Mouse (Mus musculus) testis, postnatal 10 days (tissue): Measurements from ENCODE around the gene Kcns1.
"Not testable (repeated sequence)": the region's sequence is repeated elsewhere in the genome, so short reads cannot be mapped to it uniquely, and the experiment has no call there.

Experiments
- DNase-seq: peaks from one replicate; pipeline ENCODE4 v3.0.0; 2021; ENCODE audit warnings: low spot score

Kcns1 gene

GRCm38 (mm10) chr2:164170902-164171301, at the start of gene Kcns1:
Kcns1 (minus strand) TSS chr2:164171113.
- peak; percentile 50 for DNase-seq

- no peak for DNase-seq
These were observed 48.4 kb upstream of the Kcns1 start for GRCm38 (mm10) chr2:164219295-164219694.

- no peak for DNase-seq
These were observed 41.8 kb upstream of the Kcns1 start for GRCm38 (mm10) chr2:164212711-164213110.

GRCm38 (mm10) chr2:164210892-164211291, 40.0 kb upstream of the Kcns1 start:
- DNase-seq = no peak

- DNase-seq = no peak
These were observed 35.8 kb upstream of the Kcns1 start for GRCm38 (mm10) chr2:164206676-164207075.

GRCm38 (mm10) chr2:164206011-164206410, 35.1 kb upstream of the Kcns1 start:
- not testable (repeated sequence) for DNase-seq

GRCm38 (mm10) chr2:164199626-164200327, 28.9 kb upstream of the Kcns1 start, which contains the start of gene Wfdc15a:
Wfdc15a (minus strand) TSS chr2:164200130.
- no peak for DNase-seq

- DNase-seq = no peak
These were observed 25.7 kb upstream of the Kcns1 start for GRCm38 (mm10) chr2:164196700-164196990.

- DNase-seq = no peak
These were observed 25.2 kb upstream of the Kcns1 start for GRCm38 (mm10) chr2:164195971-164196699.

- no peak for DNase-seq
These were observed 24.2 kb upstream of the Kcns1 start for GRCm38 (mm10) chr2:164194959-164195630.

- no peak for DNase-seq
These were observed 21.4 kb upstream of the Kcns1 start for GRCm38 (mm10) chr2:164192279-164192678.

GRCm38 (mm10) chr2:164190576-164190975, 19.7 kb upstream of the Kcns1 start, which contains the start of gene Wfdc12:
Wfdc12 (minus strand) TSS chr2:164190608.
- DNase-seq = no peak

GRCm38 (mm10) chr2:164188722-164189121, 17.8 kb upstream of the Kcns1 start:
- DNase-seq = peak; percentile 38

- DNase-seq = peak; percentile 33
These were observed 13.3 kb upstream of the Kcns1 start for GRCm38 (mm10) chr2:164184145-164184719.

- peak; percentile 23 for DNase-seq
These were observed 12.4 kb upstream of the Kcns1 start for GRCm38 (mm10) chr2:164183340-164183739.

GRCm38 (mm10) chr2:164182692-164183255, 11.9 kb upstream of the Kcns1 start, which contains the start of gene Wfdc5:
Wfdc5 (minus strand) TSS chr2:164182742.
- DNase-seq = peak; percentile 29

- peak; percentile 27 for DNase-seq
These were observed 9.9 kb upstream of the Kcns1 start for GRCm38 (mm10) chr2:164180770-164181169.

- peak; percentile 59 for DNase-seq
These were observed 9.2 kb upstream of the Kcns1 start for GRCm38 (mm10) chr2:164180124-164180523.

- DNase-seq = no peak
These were observed 6.9 kb upstream of the Kcns1 start for GRCm38 (mm10) chr2:164177831-164178230.

GRCm38 (mm10) chr2:164175850-164176249, 4.9 kb upstream of the Kcns1 start:
- DNase-seq = no peak

- no peak for DNase-seq
These were observed 3.9 kb upstream of the Kcns1 start for GRCm38 (mm10) chr2:164174649-164175395.
